Mouse (Mus musculus) heart, adult 18-20 months (tissue): ENCODE results near the gene Higd1c. TPM values are rescaled to one million over a fixed set of nuclear protein-coding genes. Genes with fewer than 3 reads are reported as not detected.
"Not testable (repeated sequence)": the region's sequence is repeated elsewhere in the genome, so short reads cannot be mapped to it uniquely, and the experiment has no call there.

Experiments used
- DNase-seq, 2 experiments: peaks; one replicate each; pipeline ENCODE4 v3.0.0; 2021 to 2022; ENCODE audit warnings: mixed read lengths in 1 of 2
- long read RNA-seq, 2 experiments: library from polyadenylated mRNA; stranded (forward); transcript quantifications; one replicate each; pipeline ENCODE4 v2.0.0; 2021
- total RNA-seq, 2 experiments: library from RNA; stranded (reverse); gene quantifications; 2 replicates each; pipeline ENCODE4 v1.2.3; 2021

Gene Higd1c
- not detected for total RNA-seq
- long read RNA-seq, experiment 1: 0 reads
- long read RNA-seq, experiment 2: 0 reads

GRCm38 (mm10) chr15:100364242-100364641, at the start of gene Higd1c:
Higd1c (plus strand) TSS chr15:100364542.
- DNase-seq: no peak

DNA sequence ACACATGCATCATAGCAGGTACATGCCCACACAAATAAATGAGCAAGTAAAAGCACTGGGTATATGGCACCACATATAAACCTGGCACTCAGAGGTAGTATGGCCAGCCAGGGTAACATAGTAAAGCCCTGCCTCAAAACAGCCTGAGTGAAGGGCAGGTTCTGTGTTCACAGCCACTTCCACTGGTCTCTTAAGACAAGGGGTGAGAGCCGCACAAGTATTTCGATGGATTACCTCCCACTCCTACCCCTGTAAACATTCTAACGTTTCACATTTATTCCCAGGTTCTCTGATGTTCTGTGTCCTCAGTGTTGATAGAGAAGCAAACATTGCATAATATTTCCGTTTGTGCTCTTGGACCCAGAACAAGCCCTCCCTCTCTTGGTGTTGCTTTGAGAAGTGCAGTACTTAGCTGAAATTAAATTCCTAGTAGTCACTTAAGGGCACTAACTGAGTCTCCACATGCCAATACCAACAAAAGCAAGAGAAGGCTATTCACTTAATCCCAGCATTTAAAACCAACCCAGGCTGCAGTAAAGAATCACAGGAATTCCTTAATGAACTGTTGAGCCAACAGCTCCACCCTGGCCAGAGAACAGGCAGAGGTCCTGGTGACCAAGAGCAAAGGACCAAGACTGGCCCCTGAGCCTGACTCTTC, 46.2 kb upstream of the Higd1c start:
- DNase-seq: peak; percentile 48 to 59

GRCm38 (mm10) chr15:100319884-100320283, 44.5 kb upstream of the Higd1c start:
- DNase-seq: no peak

DNA sequence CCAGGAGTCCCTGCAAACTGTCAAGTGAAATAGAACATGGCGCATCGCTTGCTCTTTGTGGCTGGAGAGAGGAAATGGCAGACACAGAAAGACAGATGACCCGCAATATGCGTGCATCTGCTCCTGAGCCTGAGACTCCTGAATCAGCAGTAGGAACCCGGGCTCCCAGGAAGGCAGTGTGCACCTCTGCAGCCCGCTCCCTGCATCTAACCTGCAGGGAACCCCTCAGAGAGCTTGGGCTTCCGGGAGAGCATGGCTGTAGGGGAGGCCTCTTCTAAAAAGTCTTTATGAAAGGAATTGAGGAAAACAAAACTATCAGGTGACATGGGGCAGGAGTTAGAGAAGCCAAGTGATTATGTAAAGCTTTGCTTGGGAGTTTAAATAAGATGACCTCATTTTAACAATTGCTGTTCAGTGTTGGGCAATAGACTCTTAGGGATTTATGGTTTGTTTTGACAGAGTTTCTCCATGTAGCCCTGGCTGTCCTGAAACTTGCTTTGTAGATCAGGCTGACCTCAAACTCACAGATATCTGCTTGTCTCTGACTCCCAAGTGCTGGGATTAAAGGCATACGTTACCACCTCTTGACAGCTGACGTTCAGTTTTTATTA, 43.9 kb upstream of the Higd1c start:
- DNase-seq: peak; percentile 10 to 31

GRCm38 (mm10) chr15:100321134-100321533, 43.2 kb upstream of the Higd1c start:
- peak; percentile 51 to 65 for DNase-seq

DNA sequence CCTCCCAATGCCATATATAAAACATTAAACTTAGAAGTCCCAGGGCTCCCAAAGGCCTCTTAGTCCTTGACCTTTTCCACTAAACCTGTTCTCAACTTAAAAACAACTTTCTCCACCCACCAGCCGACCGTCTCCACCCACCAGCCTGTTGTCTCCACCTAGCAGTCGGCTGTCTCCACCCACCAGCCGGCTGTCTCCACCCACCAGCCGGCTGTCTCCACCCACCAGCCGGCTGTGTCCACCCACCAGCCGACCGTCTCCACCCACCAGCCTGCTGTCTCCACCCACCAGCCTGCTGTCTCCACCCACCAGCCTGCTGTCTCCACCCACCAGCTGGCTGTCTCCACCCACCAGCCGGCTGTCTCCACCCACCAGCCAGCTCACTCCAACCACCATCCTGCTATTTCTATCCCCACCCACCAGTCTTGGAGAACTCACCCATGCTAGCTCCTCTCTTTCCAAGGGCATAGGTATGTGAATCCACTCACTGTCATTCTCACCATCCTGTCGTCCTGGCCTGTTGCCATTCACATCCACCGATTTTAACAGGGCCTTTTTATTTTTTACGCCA, 40.2 kb upstream of the Higd1c start:
- no peak for DNase-seq

- no peak for DNase-seq
Measured at GRCm38 (mm10) chr15:100325235-100325634, 39.1 kb upstream of the Higd1c start.

- DNase-seq: not testable (repeated sequence)
Measured at GRCm38 (mm10) chr15:100328089-100328488, 36.3 kb upstream of the Higd1c start.

GRCm38 (mm10) chr15:100329336-100329735, 35.0 kb upstream of the Higd1c start:
- not testable (repeated sequence) for DNase-seq

GRCm38 (mm10) chr15:100330739-100331138, 33.6 kb upstream of the Higd1c start:
- DNase-seq: no peak

DNA sequence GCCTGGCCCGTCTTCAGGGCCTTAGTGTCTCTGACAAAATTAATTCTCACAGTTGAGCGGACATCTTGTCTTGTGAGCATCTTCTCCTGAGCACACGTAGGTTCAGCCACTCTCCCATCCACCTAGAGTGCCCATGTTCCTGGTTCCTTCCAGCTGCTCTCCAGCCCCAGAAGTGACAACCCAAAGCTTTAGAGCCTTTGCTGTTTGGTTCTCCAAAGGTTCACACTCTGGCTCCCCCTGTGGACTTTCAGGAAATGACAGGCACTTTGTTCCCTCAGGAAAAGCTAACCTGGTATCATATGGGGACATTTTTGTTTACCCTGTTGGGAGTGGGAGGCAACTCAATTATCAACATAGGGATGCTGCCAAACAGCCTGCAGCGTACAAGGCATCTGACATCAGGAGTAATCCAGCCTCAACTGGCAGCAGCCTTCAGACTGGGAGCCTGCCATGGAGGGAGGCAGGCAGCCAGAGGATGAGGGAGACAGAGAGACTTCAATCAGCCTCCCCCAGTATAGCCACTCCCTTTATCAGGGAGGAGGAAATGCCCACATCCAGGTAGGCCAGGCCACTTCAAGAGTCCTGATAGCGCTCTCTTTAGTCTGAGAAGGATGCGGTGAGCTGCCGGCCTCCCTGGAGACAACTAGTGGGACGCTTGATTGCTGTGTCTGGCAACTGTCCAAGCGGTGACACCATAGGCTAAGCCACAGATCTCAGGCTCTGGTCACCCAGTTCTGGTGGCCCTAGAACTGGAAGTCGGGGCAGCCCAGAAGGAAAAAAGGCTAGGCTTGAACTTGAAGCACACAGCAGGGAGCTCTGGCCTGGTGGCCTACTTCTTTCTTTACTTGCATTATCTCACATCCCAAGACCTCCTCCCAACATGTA, 32.0 kb upstream of the Higd1c start:
- peak; percentile 29 to 33 for DNase-seq

GRCm38 (mm10) chr15:100334629-100335028, 29.7 kb upstream of the Higd1c start, which contains the start of gene Mettl7a3:
Mettl7a3 (plus strand) TSS chr15:100334929.
- no peak for DNase-seq

- DNase-seq: not testable (repeated sequence)
Measured at GRCm38 (mm10) chr15:100337328-100337727, 27.0 kb upstream of the Higd1c start.

DNA sequence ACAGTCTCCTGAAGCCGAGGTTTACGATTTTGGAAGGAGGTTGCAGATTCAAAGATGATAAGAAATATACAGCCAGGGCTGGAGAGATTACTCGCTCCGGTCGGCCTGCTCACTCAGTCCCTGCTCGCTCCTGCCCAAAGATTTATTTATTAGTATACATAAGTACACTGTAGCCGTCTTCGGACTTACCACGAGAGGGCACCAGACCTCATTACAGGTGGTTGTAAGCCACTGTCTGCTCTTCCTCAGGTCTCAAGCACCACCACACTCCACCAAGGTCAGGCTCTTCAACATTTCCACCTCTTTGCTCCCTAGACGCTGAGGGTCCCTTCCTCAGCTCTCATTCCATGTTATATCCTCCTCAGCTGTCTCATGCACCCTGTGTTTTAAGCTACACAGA, 26.5 kb upstream of the Higd1c start:
- peak; percentile 54 to 74 for DNase-seq

DNA sequence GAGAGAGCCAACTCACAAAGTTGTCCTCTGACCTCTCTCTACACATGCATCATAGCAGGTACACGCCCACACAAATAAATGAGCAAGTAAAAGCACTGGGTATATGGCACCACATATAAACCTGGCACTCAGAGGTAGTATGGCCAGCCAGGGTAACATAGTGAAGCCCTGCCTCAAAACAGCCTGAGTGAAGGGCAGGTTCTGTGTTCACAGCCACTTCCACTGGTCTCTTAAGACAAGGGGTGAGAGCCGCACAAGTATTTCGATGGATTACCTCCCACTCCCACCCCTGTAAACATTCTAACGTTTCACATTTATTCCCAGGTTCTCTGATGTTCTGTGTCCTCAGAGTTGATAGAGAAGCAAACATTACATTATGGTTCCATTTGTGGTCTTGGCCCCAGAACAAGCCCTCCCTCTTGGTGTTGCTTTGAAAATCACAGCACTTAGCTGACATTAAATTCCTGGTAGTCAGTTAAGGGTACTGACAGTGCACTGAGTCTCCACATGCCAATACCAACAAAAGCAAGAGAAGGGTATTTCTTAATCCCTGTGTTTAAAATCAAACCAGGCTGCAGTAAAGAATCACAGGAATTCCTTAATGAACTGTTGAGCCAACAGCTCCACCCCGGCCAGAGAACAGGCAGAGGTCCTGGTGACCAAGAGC, 22.9 kb upstream of the Higd1c start:
- DNase-seq: not testable (repeated sequence)

GRCm38 (mm10) chr15:100345484-100345883, 18.9 kb upstream of the Higd1c start:
- peak; percentile 64 to 79 for DNase-seq

- DNase-seq: no peak
Measured at GRCm38 (mm10) chr15:100346761-100347160, 17.6 kb upstream of the Higd1c start.

DNA sequence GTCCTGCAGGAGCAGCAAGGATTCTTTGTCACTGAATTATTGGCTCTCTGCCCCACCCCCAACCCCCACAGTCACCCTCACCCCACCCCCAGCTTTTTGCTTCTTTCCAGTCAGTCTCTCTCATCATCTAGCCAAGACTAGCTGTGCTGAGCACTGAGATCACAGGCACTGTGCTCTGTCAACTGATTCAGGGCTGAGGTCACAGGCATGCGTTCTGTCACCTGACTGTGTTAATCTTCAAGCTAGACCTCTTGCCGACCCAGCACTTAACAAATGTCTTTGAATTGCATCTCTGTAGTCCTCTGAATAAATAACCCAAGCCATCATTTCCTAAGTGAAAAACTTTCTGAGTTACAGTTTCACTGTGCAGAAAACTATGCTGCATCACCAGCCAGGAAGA, 14.8 kb upstream of the Higd1c start:
- no peak for DNase-seq

DNA sequence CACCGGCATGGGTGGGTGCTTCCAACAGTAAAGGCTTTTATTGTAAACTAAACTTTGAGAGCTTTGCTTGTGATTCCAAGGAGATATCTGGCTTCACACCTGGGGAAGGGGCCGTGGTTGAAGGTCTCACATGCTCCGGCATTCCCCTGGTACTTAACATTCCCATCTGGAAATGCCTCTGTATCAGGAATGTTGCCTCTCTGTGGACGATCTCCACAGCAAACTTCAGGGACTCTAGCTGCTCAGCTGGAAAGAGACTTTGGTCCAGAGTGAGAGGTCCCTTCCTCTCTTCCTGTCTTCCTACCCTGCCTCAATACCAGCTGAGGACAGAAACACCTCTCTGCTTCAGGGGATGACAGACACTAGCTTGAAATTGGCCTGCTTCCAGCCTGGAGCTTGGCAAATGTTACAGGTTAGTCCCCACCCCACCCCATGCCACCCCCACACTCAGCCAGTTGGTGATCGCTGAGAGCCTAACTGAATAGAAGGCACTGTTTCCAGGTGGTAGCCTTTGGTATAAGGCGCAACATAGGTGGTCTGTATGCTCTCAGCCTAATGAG, 12.8 kb upstream of the Higd1c start:
- no peak for DNase-seq

- DNase-seq: no peak
Measured at GRCm38 (mm10) chr15:100352711-100353250, 11.6 kb upstream of the Higd1c start, which contains the start of the genes Methig1 and Mettl7a2. Methig1 (plus strand) TSS chr15:100353149. Mettl7a2 (plus strand) TSS chr15:100353200.

- not testable (repeated sequence) for DNase-seq
Measured at GRCm38 (mm10) chr15:100353399-100353798, 10.9 kb upstream of the Higd1c start.
